Mouse (Mus musculus) CH12.LX (cell line): ENCODE results near the gene Sept12.

Experiments
- CHD1 ChIP-seq: IDR thresholded peaks from 2 replicates; pipeline ENCODE4 v1.6.1; 2012; ENCODE audit warnings: low read depth, low read length, improper control_type of control experiment, inconsistent platforms
- CTCF ChIP-seq, 2 experiments: IDR thresholded peaks in 1 of 2; conservative IDR thresholded peaks in 1 of 2; 2 replicates each; pipeline ENCODE4 v1.5.1; 2011 to 2012; ENCODE audit warnings: low read depth in 2 of 2, low read length in 2 of 2, improper control_type of control experiment in 1 of 2, inconsistent platforms in 1 of 2, mild to moderate bottlenecking in 1 of 2, moderate library complexity in 1 of 2
- E2F4 ChIP-seq: IDR thresholded peaks from 2 replicates; pipeline ENCODE4 v1.6.1; 2011; ENCODE audit warnings: low read depth, low read length, improper control_type of control experiment; ENCODE audit not compliant: insufficient replicate concordance
- EP300 ChIP-seq: IDR thresholded peaks from 2 replicates; pipeline ENCODE4 v1.6.1; 2011; ENCODE audit warnings: low read length, improper control_type of control experiment
- HCFC1 ChIP-seq: IDR thresholded peaks from 2 replicates; pipeline ENCODE4 v1.6.1; 2012; ENCODE audit warnings: low read depth, mild to moderate bottlenecking, inconsistent platforms, low read length, improper control_type of control experiment
- KAT2A ChIP-seq: IDR thresholded peaks from 2 replicates; pipeline ENCODE4 v1.6.1; 2012; ENCODE audit warnings: low read length, improper control_type of control experiment, inconsistent platforms; ENCODE audit not compliant: insufficient replicate concordance
- POLR2A ChIP-seq: IDR thresholded peaks from 2 replicates; pipeline ENCODE4 v1.6.1; 2011; ENCODE audit warnings: low read depth, mild to moderate bottlenecking, improper control_type of control experiment, low read length
- RCOR1 ChIP-seq: conservative IDR thresholded peaks from 2 replicates; pipeline ENCODE4 v1.6.1; 2012; ENCODE audit warnings: low read depth, mild to moderate bottlenecking, inconsistent platforms, low read length, improper control_type of control experiment
- UBTF ChIP-seq: IDR thresholded peaks from 2 replicates; pipeline ENCODE4 v1.6.1; 2012; ENCODE audit warnings: low read depth, mild to moderate bottlenecking, inconsistent platforms, low read length, improper control_type of control experiment, moderate library complexity
- USF2 ChIP-seq: conservative IDR thresholded peaks from 2 replicates; pipeline ENCODE4 v1.6.1; 2011; ENCODE audit warnings: low read depth, low read length, improper control_type of control experiment
- ZMIZ1 ChIP-seq: IDR thresholded peaks from 2 replicates; pipeline ENCODE4 v1.6.1; 2012; ENCODE audit warnings: low read depth, mild to moderate bottlenecking, inconsistent platforms, low read length, improper control_type of control experiment

- TF ChIP-seq RCOR1, result no peak
- TF ChIP-seq CTCF (conservative IDR thresholded peaks at IDR 0.05 in 1 of 2, IDR thresholded peaks at IDR 0.05 in 1 of 2; ENCODE audit: low read depth in 2 of 2, low read length in 2 of 2), result no peak
- no peak for TF ChIP-seq UBTF
- TF ChIP-seq CHD1, result no peak
- no peak for TF ChIP-seq EP300
- TF ChIP-seq KAT2A, result no peak
- TF ChIP-seq E2F4, result no peak
- peak; percentile 97 for TF ChIP-seq POLR2A
- TF ChIP-seq HCFC1, result peak; percentile 71
- no peak for TF ChIP-seq USF2
- peak; percentile 74 for TF ChIP-seq ZMIZ1
Measured at GRCm38 (mm10) chr16:4938989-4939388, 58.7 kb downstream of the Sept12 start.
